20 mouse cellular contexts compared by ENCODE assay signal in genomic region chr10:102999584-102999983, GRCm38 (mm10). TPM values are rescaled to one million over a fixed set of nuclear protein-coding genes. Genes with fewer than 3 reads are reported as not detected.
"Had no signal": no experiment of that assay in that cellular context is flagged by ENCODE, and none has a peak within 500 bp of the region (broad histone marks: within the 10 kb centered on the region; RNA-seq: fewer than 3 reads in every experiment).

No protein-coding gene starts in this region.

- H3K27me3 ChIP-seq: liver, embryonic 15.5 days; midbrain, embryonic 15.5 days; neural tube, embryonic 12.5 days had no signal

- H3K4me2 ChIP-seq: liver, embryonic 11.5 days; liver, embryonic 15.5 days; lung, embryonic 15.5 days; midbrain, embryonic 11.5 days; midbrain, embryonic 15.5 days; neural tube, embryonic 12.5 days had no signal

- ATAC-seq: midbrain, embryonic 15.5 days had no signal

- H3K4me3 ChIP-seq: left cerebral cortex, adult 2 months; limb, embryonic 10.5 days; liver, embryonic 15.5 days; lung, embryonic 15.5 days; midbrain, embryonic 15.5 days; neural tube, embryonic 12.5 days had no signal

- H3K36me3 ChIP-seq: limb, embryonic 10.5 days; liver, embryonic 15.5 days; lung, embryonic 15.5 days; midbrain, embryonic 15.5 days; neural tube, embryonic 12.5 days had no signal

- H3K9ac ChIP-seq: liver, embryonic 15.5 days; lung, embryonic 15.5 days; midbrain, embryonic 15.5 days; neural tube, embryonic 12.5 days had no signal

- DNase-seq: kidney, adult 8-10 months; kidney, postnatal 10 days; kidney, postnatal 4 days; right cerebral cortex, postnatal 4 days; spleen, adult 18-20 months; thymus, adult 2 months; thymus, postnatal 25 days had no signal

- H3K9me3 ChIP-seq: limb, embryonic 10.5 days; liver, embryonic 15.5 days; lung, embryonic 15.5 days; midbrain, embryonic 15.5 days; neural tube, embryonic 12.5 days had no signal

- H3K27ac ChIP-seq: left cerebral cortex, adult 2 months; limb, embryonic 10.5 days; liver, embryonic 15.5 days; lung, embryonic 15.5 days; midbrain, embryonic 15.5 days; neural tube, embryonic 12.5 days had no signal

- H3K4me1 ChIP-seq: liver, embryonic 15.5 days; lung, embryonic 15.5 days; midbrain, embryonic 15.5 days; neural tube, embryonic 12.5 days had no signal

RNA-seq across cellular contexts. Expression of gene Alx1, which starts 30.4 kb away (rescaled TPM):
- total RNA-seq: layer of hippocampus, postnatal 14 days; megakaryocyte, adult 5-6 weeks; monocyte, adult 5-6 weeks; neutrophil, adult 5-6 weeks had no signal
- polyA plus RNA-seq: stomach, embryonic 14.5 days; thymus, adult 2 months had no signal
